Mouse (Mus musculus) layer of hippocampus, adult 8-10 months (tissue): ENCODE measurements around the gene C1ql3. TPM values are rescaled to one million over a fixed set of nuclear protein-coding genes. Genes with fewer than 3 reads are reported as not detected.

Source experiments
- total RNA-seq, 4 experiments: library from RNA; stranded (reverse); gene quantifications; 2 replicates each; pipeline ENCODE4 v1.2.4; 2022

Gene C1ql3
- total RNA-seq, 4 experiments from 2014 or later, result 120 to 136 (median 133) TPM

Other genes with a start within 250 kb of the C1ql3 start
- 1 to 10 TPM; 1.1 to 1.6 (median 1.5) TPM for gene Pter, start 87.8 kb downstream of the C1ql3 start, total RNA-seq